Comparison of ENCODE assay signal across 10 mouse cellular contexts in genomic region chr11:117031249-117031648, GRCm38 (mm10).
DNase-seq lines count a peak whose midpoint lies in the region; ATAC-seq and TF ChIP-seq lines count a peak whose summit lies in the region.
"Had no signal": no experiment of that assay in that cellular context is flagged by ENCODE, and none has a peak within 500 bp of the region (broad histone marks: within the 10 kb centered on the region; RNA-seq: fewer than 3 reads in every experiment).

No protein-coding gene starts in this region.

- no peaks in the 10 kb centered on the region for H3K9me3 ChIP-seq in heart, embryonic 15.5 days (replicated peaks)
- H3K9me3 ChIP-seq in hindbrain, embryonic 15.5 days: no peaks in the 10 kb centered on the region
- no peaks in the 10 kb centered on the region for H3K9me3 ChIP-seq in liver, embryonic 14.5 days (ENCODE audit: control insufficient read depth, low read length)

- 0 out of 2 replicates have a peak, but pooled peaks cover 16% of the 10 kb centered on the region for H3K27me3 ChIP-seq in heart, embryonic 15.5 days
- H3K27me3 ChIP-seq in hindbrain, embryonic 15.5 days: no peaks in the 10 kb centered on the region
- no peaks in the 10 kb centered on the region for H3K27me3 ChIP-seq in liver, embryonic 14.5 days (ENCODE audit: control insufficient read depth, insufficient read depth, low read length)

- no peaks in the 10 kb centered on the region for H3K36me3 ChIP-seq in heart, embryonic 15.5 days
- H3K36me3 ChIP-seq in hindbrain, embryonic 15.5 days: no peaks in the 10 kb centered on the region
- H3K36me3 ChIP-seq in liver, embryonic 14.5 days (replicated peaks; ENCODE audit: control insufficient read depth, insufficient read depth, low read depth): no peaks in the 10 kb centered on the region

- DNase-seq in heart, postnatal 10 days: no peak
- DNase-seq in R1 (ENCODE audit: low read depth, low spot score): peak; percentile 66
- peak in 1 of 3 experiments; percentile 40 for DNase-seq in liver, embryonic 14.5 days (ENCODE audit: low read depth in 3 of 3, low spot score in 3 of 3)
- no peak for DNase-seq in cerebellum, adult 8-10 months
- DNase-seq in urinary bladder, postnatal 25 days (ENCODE audit: low spot score): no peak
- DNase-seq in ovary, postnatal 10 days (ENCODE audit: low spot score): no peak
- DNase-seq: embryo, embryonic 11 days had no signal

- intact Hi-C loops in heart, postnatal 10 days (cut with DNase I): no loop called here

- ATAC-seq in heart, embryonic 15.5 days (replicated peaks; ENCODE audit: insufficient number of reproducible peaks, insufficient read depth, low FRiP score, low read depth): no peak
- ATAC-seq in hindbrain, embryonic 15.5 days (ENCODE audit: low FRiP score, low read depth): no peak
- peak; percentile 55; the same call in 1 of the 2 replicates for ATAC-seq in liver, embryonic 14.5 days (ENCODE audit: insufficient read depth)
- ATAC-seq: CD4-positive, CD25-positive, alpha-beta regulatory T cell, adult 4 months had no signal

- 30% methylated on average over 4 of the region's 4 CpGs for WGBS in heart, embryonic 15.5 days
- WGBS in hindbrain, embryonic 15.5 days: 22% methylated on average over 4 of the region's 4 CpGs
- WGBS in liver, embryonic 14.5 days (ENCODE audit: insufficient replicate concordance): 9% methylated on average over 4 of the region's 4 CpGs

- no peak overlapping the region for H3K4me3 ChIP-seq in heart, embryonic 15.5 days
- H3K4me3 ChIP-seq in hindbrain, embryonic 15.5 days: no peak overlapping the region
- no peak overlapping the region for H3K4me3 ChIP-seq in liver, embryonic 14.5 days (ENCODE audit: insufficient read depth in 1 of 2, low read depth in 2 of 2, low read length in 2 of 2)

- H3K27ac ChIP-seq in heart, embryonic 15.5 days: peak overlapping the region; percentile 43; the same call in 1 of the 2 replicates
- H3K27ac ChIP-seq in hindbrain, embryonic 15.5 days (replicated peaks): peak overlapping the region; percentile 51
- H3K27ac ChIP-seq in liver, embryonic 14.5 days: no peak overlapping the region

- no peak overlapping the region for H3K4me2 ChIP-seq in heart, embryonic 15.5 days
- no peak overlapping the region for H3K4me2 ChIP-seq in hindbrain, embryonic 15.5 days
- H3K4me2 ChIP-seq in liver, embryonic 14.5 days (ENCODE audit: low read depth): no peak overlapping the region

- no peak for TF ChIP-seq EP300 in liver, embryonic 14.5 days (IDR thresholded peaks at IDR 0.05; ENCODE audit: low read depth)

- no peak for TF ChIP-seq CTCF in liver, embryonic 14.5 days (IDR thresholded peaks at IDR 0.05; ENCODE audit: low read depth)

- no peak overlapping the region for H3K9ac ChIP-seq in heart, embryonic 15.5 days
- no peak overlapping the region for H3K9ac ChIP-seq in hindbrain, embryonic 15.5 days
- no peak overlapping the region for H3K9ac ChIP-seq in liver, embryonic 14.5 days (replicated peaks)

- H3K4me1 ChIP-seq in heart, embryonic 15.5 days (replicated peaks): peaks cover 29% of the 10 kb centered on the region
- H3K4me1 ChIP-seq in hindbrain, embryonic 15.5 days (replicated peaks): peaks cover 49% of the 10 kb centered on the region
- peaks cover 28 to 48% of the 10 kb centered on the region in 2 experiments for H3K4me1 ChIP-seq in liver, embryonic 14.5 days (replicated peaks; ENCODE audit: control insufficient read depth in 2 of 2, insufficient read depth in 2 of 2, low read length in 1 of 2)
